Mouse (Mus musculus) right cerebral cortex, postnatal 10 days (tissue): ENCODE measurements at regions not wholly inside any gene's neighbourhood (a gene's known extent, or its start where the extent isn't known, plus 50 kb on each side); places are given as distances from the start of the nearest gene placed in this dataset.

Experiments
- DNase-seq, 2 experiments: peaks; one replicate each; pipeline ENCODE4 v3.0.0; 2021; ENCODE audit warnings: low spot score in 2 of 2

DNA sequence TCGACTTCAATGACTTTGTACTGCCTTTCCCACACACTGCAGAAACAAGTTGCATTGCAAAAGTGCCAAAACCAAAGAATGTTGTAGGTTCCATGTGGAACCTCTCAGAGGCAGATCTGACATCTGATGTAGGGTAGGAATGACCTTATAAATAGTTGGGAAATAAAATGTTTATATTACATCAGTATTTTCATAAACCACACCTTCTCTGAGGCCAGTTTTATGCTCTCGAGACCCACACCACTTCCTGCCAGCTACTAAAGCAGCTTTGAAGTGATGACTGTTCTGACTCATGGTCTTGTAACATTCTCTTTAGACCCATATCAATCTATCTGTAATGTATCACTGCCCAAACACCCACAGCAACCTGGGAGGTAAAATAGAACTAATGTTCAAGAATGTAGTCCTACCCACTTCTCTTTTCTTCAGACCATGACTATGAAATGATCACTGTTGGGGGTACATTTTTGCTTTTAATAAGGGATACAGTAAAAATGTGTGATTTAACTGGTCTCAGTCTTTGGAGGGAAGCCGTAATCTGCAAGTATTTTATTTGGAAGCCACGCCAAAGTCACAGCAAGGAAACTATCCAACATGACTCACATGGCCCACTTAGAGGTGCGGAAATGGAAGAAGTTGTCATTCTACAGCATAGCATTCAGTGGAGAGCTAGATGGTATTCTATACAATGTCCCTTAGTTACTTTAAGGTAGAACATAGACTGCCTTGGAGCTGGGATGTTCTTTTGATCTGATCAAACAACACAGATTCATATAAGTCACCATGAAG is 199.4 kb downstream of the Snx13 start:
- no peak for DNase-seq

DNA sequence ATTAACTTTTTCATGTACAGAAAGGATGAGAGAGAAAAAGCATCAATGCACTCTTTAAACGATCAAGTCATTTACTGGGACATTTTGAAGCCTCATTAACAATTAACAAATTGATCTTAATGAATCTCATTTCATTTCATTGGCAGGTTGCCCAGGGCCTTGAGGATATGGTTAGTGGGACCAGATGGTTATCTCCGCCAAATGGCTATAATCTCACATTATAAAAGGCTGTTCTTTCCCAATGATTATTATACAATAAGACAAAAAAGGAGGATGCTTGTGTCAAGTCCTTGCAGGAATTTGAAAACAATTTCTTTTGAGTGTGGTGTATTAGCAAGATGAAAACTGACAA is 185.3 kb downstream of the Snx13 start:
- peak; percentile 31 to 35 for DNase-seq

- DNase-seq = peak in 1 of 2 experiments; percentile 36
Observed at GRCm38 (mm10) chr12:35231414-35232321, 184.7 kb downstream of the Snx13 start.

DNA sequence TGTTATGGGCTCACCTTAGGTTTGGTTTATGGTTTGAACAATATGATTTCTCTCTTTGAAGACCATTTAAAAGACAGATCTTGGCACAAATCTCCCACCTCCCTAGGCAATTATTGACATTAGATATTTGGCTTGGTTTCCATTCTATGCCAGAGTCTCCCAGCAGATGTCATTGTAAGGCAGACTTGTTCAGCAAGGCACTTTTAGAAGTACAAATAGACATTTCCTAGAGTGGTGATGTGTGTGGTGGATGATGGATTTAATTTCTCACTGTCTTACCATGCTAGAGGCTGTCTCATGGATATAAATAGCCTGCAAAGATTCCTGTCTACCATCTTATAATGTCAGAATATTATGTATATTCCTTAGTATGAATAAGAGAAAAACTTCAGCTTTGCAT is 173.4 kb downstream of the Snx13 start:
- DNase-seq = no peak

DNA sequence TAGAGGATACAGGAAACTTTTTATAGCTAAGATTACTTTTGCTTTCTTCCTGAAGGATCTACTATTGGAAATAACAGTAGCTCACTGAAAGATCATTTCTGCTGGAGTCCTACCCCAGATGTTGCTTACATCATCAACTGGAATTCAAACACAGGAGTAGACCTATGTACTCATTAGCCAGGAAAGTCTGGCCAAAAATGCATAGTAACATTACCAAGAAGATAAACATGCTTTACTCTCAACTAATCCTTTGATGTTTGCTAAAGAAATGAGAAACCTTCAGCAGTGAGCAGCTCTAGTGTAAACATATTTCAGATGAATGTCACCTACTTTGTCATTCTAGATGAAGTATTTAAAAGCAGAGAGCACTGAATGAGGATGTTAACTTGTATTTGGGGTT is 173.0 kb downstream of the Snx13 start:
- no peak for DNase-seq

DNA sequence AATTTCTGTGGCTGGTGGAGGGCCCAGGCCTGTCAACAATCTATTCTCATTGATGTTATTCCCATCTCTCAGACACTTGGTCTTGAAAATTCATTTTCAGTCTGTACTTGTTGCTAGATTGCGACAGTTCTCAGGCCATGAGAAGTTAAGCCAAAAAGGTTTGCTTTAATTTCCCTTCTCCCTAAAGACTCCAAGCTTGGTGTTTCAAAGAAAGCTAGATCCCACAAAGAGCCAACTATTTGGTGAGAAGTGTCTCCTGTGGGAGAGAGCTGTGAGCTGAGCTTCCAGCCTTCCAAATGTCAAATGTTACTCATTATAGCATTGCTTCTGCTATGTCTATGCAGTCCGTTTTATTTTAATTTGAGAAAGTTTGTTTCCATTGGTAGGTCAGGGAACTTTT is 169.7 kb downstream of the Snx13 start:
- no peak for DNase-seq

GRCm38 (mm10) chr12:35209399-35209798 is 162.4 kb downstream of the Snx13 start:
- DNase-seq = no peak

DNA sequence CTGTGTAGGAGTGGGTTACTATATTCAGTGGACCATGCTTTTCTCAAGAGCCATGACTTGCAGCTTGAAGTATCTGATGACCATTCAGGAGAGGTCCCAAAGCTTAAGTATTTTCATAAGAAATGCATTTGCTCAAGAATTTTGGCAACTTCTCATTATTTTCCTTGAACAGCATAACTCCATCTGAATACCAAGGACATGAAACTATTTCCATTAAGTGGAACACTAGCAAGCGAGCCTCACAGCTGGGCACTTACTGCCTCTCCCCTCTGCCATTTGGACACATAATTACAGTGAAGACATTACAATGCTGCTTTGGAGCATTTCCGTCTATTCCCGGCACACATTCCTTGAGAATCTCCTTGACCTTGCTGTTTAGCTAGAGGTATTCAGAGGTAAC is 160.6 kb downstream of the Snx13 start:
- no peak for DNase-seq

- no peak for DNase-seq
Observed at GRCm38 (mm10) chr12:35203398-35203797, 156.4 kb downstream of the Snx13 start.

DNA sequence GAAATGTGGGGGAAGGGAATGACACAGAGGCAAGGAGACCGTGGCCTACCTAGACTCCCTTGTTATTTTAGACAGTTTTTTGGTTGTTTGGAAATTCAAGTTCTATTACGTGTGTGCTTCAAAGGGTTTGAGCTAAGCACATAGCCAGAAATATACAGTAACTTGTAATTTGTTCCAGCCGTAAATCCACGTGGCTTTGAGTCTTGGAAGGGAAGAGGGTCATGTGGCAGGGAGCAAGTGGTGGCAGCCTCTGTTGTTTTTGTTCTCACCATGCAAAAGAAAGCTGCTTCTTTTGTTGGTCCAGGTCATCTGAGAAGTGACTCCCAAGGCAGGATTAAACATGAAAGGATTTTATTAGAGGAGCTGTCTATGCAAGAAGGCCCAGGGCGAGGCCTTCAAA is 153.1 kb downstream of the Snx13 start:
- no peak for DNase-seq
